Mouse (Mus musculus) left cerebral cortex, postnatal 10 days (tissue): Measurements from ENCODE around the gene Supt3. TPM values are rescaled to one million over a fixed set of nuclear protein-coding genes. Genes with fewer than 3 reads are reported as not detected.

ENCODE experiments used
- DNase-seq, 2 experiments: peaks; one replicate each; pipeline ENCODE4 v3.0.0; 2021 to 2022; ENCODE audit warnings: low spot score in 2 of 2, mixed read lengths in 1 of 2; ENCODE audit errors: extremely low spot score in 1 of 2
- intact Hi-C: fragments of 180-260 bp; cut with DNase I; formaldehyde crosslinking; loops from one replicate; pipeline ENCODE4 v1.15.1; 2025
- total RNA-seq, 2 experiments: library from RNA; stranded (reverse); gene quantifications; 2 replicates each; pipeline ENCODE4 v1.2.3; 2021

Supt3 gene
- total RNA-seq, result 10 to 100 TPM; 16.1 to 16.3 TPM

- intact Hi-C loops, result no loop called here
- peak; percentile 95 to 98 for DNase-seq
Observed at GRCm38 (mm10) chr17:44776738-44777270, at the start of gene Supt3. Supt3 (plus strand) TSS chr17:44777152.

DNA sequence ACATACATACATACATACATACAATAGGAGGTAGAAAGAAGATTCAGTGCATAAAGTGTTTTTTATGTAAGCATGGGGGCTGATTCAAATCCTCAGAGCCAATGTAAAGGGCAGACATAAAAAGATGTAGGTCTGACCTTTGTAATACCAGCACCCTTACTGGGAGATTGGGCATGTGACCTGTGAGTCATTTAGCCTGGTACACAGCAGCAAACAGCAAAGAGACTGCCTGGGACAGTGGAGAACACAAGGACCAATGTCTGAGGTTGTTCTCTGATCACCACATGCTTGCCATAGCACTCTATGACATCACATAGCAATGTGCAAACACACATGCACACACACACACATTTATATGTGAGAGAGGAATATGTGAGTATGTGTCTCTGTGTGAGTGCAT lies 49.3 kb upstream of the Supt3 start:
- intact Hi-C loops, result loop anchor here (5.0 kb wide), 1 partner anchor 105 kb away; no protein-coding TSS in a partner anchor

GRCm38 (mm10) chr17:44728464-44728863 lies 48.5 kb upstream of the Supt3 start:
- intact Hi-C loops, result loop anchor here (5.0 kb wide), 1 partner anchor 106 kb away; no protein-coding TSS in a partner anchor

More for the DNA sequence above, 49.3 kb upstream of the Supt3 start:
- DNase-seq, result no peak

DNA sequence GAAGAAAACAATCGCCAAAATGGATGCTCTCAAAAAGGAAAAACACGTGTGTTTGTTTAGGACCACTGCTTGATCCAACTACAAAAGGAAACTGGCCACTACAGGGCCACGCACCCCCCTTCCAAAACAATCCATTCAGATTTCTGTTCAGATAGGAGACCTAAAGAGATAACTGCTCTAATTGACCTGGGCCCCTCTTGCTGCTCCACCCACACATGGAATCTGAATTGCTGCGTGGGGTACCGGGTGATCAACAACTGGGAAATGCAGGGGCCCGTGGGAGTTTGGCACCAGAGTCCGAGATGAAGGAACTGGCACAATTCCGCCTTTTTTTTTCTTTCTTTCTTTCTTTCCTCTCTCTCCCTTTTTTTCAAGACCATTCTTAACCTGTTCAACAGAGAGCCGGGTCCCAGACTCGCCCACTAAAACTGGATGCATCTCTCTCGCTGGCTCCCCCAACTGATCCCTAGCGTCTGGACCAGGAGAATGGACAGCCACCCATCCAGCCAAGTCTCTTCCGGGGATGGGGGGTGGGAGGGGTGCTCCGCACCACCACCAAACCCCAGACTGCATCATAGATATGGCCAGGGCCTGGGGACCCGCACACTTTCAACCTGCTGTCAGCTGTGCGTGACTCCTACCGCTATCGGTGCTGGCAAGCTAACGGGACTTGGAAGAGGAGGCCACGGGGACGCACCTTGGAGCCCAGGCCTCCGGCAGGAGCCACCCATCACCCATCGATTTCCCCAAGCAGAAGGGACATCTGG lies 43.2 kb upstream of the Supt3 start:
- intact Hi-C loops, result loop anchor here (10.0 kb wide), 2 partner anchors 469 to 521 kb away; no protein-coding TSS in a partner anchor
- no peak for DNase-seq

More at GRCm38 (mm10) chr17:44728464-44728863, 48.5 kb upstream of the Supt3 start:
- DNase-seq, result no peak

DNA sequence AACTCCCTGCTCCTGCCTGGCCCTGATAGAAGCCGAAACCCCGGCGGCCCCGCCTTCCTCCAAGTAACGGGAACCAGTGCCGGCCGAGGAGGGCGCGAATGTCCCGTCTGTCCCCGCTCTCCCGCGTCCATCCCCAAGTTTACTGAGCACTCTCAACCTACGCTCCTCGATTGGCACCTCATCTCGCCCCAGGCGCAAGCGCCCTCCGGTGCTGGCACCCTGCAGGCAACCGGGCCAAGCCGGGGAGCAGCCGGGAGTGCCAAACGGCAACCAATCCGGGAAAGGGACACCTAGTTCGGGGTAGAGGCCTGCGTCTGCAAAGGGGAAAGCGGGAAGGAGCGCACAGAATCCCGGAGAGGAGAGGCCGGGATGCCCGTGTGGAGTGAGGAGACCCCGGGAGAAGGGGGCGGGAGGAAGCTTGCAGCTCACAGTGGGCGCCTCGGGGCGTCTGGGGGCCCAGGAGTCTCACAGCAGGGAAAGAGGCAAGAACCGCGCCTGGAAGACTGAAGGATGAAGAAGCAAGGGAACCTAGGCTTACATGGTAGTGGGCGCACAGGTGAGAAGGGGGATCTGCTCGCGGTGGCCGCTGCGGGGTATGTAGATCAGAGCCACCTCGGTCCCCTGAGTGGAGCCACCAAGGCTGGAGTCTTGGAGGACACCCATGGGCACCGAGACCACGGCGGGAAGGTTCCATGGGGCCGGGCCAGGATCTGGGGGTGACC lies 42.3 kb upstream of the Supt3 start:
- DNase-seq, result peak in 1 of 2 experiments; percentile 57
- intact Hi-C loops, result loop anchor here (5.0 to 10.0 kb wide), 4 partner anchors 277 to 638 kb away; no protein-coding TSS in a partner anchor

DNA sequence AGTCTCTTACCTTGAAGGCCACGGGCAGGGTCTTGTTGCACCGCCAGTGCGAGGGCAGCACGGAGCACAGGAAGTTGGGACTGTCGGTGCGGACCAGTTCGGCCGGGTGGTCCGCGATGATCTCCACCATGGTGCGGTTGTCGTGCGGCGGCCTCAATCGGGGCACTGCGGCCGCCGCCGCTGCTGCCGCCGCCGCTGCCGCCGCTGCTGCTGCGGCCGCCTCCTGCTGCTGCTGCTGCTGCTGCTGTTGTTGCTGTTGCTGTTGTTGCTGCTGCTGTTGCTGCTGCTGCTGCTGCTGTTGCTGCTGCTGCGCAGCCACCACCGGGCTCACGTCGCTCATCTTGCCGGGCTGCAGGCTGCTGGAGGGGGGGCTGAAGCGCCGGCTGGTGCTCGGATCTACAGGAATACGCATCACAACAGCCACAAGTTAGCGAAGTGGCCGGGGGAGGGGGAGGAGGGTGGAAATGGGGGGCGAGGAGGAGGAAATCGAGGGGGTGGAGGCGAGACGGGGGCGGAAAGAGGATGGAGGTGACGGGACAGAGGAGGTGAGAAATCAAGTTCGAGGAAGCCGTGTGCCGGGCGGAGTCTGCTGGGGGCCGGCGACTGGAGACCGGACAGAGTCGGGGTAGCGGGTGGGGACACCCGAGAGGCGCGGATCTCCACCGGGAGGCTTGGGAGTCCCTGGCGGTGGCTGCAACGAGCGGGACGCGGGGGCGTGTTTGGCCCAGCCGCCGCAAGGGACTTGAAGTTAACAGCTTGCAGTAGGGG lies 41.5 kb upstream of the Supt3 start:
- intact Hi-C loops, result loop anchor here (5.0 to 10.0 kb wide), 4 partner anchors 278 to 637 kb away; no protein-coding TSS in a partner anchor
- peak in 1 of 2 experiments; percentile 51 for DNase-seq

GRCm38 (mm10) chr17:44735991-44736561 lies 40.9 kb upstream of the Supt3 start:
- peak; percentile 40 to 82 for DNase-seq
- intact Hi-C loops, result loop anchor here (5.0 to 10.0 kb wide), 4 partner anchors 279 to 636 kb away; no protein-coding TSS in a partner anchor

DNA sequence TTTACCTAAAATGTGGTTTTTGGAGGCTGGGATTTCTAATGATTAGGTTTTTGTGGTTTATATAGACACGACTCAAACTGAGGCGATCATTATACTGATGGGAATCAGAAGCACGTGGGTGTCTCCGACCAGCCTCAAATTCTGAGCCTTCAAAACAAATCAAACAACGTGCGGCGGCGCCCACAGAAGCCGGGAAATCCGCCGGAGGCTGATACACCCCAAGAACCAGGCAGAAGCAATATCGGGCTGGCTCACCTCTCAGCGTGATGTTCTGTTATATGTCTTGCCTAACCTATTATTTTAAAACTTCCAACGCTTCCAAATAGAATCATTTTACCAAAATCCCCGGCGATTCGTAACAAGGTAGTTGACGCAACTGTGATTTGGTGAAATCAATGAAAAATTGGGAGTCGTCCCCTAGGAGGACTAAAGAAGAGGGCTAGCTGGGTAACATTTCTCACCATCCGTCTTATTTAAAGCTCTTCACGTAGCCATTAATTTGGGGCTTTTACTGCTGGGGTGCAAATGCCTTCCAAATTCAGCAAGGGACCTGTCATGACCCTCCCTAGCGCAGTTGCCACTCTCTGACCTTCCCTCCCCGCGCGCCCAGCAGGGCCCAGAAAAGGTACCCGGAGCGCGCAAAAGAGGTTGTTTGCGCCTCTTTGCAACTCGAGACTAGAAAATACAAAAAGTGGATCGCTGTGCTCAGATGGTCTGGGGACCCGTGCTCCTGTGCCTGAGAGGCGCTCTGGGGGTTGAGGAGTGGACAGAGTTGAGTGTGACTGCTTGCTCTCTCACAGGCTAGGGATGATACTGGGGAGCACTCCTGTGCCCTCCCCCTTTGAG lies 39.5 kb upstream of the Supt3 start:
- no peak for DNase-seq
- intact Hi-C loops, result loop anchor here (5.0 to 10.0 kb wide), 4 partner anchors 280 to 635 kb away; no protein-coding TSS in a partner anchor

GRCm38 (mm10) chr17:44738121-44738637 lies 38.8 kb upstream of the Supt3 start:
- intact Hi-C loops, result loop anchor here (5.0 to 10.0 kb wide), 4 partner anchors 281 to 634 kb away; no protein-coding TSS in a partner anchor
- DNase-seq, result no peak

DNA sequence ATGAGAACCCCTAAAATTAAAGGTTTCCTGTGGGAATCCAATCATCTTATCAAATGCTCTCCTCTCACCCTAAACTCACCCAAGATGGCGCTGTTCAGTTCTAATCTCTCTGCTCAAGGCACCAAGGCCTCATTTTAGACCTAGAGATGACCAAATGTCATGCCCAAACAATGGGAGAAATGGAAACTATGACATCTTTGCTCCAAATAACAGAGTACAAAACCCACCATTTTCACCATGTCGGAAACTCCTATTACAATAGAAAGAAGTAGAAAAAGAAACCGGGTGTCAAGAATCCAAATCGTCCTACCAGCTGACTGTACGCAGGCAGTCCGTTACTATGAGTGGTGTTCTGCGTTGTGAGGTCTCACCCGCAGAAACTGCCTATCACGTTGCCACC lies 34.7 kb upstream of the Supt3 start:
- DNase-seq, result no peak
- intact Hi-C loops, result no loop called here

- intact Hi-C loops, result no loop called here
- no peak for DNase-seq
Observed at GRCm38 (mm10) chr17:44743780-44744179, 33.2 kb upstream of the Supt3 start.

- intact Hi-C loops, result no loop called here
- DNase-seq, result no peak
Observed at GRCm38 (mm10) chr17:44745378-44745777, 31.6 kb upstream of the Supt3 start.

GRCm38 (mm10) chr17:44766318-44766717 lies 10.6 kb upstream of the Supt3 start:
- intact Hi-C loops, result no loop called here
- no peak for DNase-seq

- intact Hi-C loops, result no loop called here
- no peak for DNase-seq
Observed at GRCm38 (mm10) chr17:44766975-44767374, 10.0 kb upstream of the Supt3 start.

DNA sequence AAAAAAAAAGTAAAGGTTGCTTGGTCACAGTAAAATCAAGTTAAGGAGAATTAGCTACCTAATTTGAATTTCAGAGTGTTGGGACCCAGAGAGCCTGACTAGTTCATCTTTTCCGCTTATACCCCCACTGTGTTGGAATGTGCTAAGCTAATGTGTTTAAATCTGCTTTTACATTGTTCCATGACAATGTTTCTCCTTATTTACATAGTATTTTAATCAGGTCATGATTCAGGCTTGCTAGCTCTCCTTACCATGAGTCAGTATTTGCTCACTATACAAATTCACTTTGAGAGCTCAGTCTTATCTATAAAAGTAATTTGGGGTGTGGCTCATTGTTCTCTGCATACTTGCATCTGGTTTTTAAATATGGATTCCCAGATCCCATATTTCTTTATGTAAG lies 9.6 kb upstream of the Supt3 start:
- intact Hi-C loops, result no loop called here
- no peak for DNase-seq

DNA sequence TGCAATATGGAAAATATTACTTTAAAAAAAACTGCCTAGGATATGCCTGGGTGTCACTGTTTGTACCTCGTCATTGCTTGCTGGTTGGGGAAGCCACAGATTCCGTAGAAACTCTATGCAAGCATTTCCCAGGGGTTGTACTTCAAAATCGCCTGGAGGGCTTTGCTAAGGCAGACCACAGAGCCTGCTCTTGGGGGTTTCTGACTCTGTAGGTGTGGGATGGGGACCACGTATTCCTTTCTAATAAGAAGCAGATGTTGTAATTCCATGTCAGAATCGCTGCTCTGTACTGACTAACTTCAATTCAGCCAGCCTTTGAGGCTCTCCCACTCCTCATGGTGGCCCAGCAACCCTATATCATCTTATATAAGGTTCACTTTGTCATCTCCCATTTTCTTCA lies 8.4 kb upstream of the Supt3 start:
- DNase-seq, result no peak
- intact Hi-C loops, result no loop called here

GRCm38 (mm10) chr17:44770871-44771270 lies 6.1 kb upstream of the Supt3 start:
- no peak for DNase-seq
- intact Hi-C loops, result no loop called here
